Mouse (Mus musculus): ENCODE results near the gene Tmie.

- TF ChIP-seq TBP (conservative IDR thresholded peaks at IDR 0.05; ENCODE audit: low read depth, low read length) (no peak), CTCF (conservative IDR thresholded peaks at IDR 0.05 in 1 of 2, IDR thresholded peaks at IDR 0.05 in 1 of 2; ENCODE audit: low read depth in 2 of 2, low read length in 2 of 2) (no peak), POLR2A (IDR thresholded peaks at IDR 0.05; ENCODE audit: low read depth, low read length) (no peak), EP300 (IDR thresholded peaks at IDR 0.05; ENCODE audit: low read length) (no peak), NRF1 (IDR thresholded peaks at IDR 0.05; ENCODE audit: low read depth, low read length) (no peak), TCF12 (IDR thresholded peaks at IDR 0.05; ENCODE audit: low read depth, low read length) (no peak), HCFC1 (IDR thresholded peaks at IDR 0.05; ENCODE audit: low read depth, low read length) (no peak), ETS1 (conservative IDR thresholded peaks at IDR 0.05; ENCODE audit: low read depth, low read length) (no peak)
Measured at GRCm38 (mm10) chr9:110857781-110858472, 22.0 kb downstream of the Tmie start, which contains the start of gene Prss50.

Data from CH12.LX (cell line).